Mouse (Mus musculus) heart, embryonic 12.5 days (tissue): ENCODE measurements at regions not wholly inside any gene's neighbourhood (a gene's known extent, or its start where the extent isn't known, plus 50 kb on each side); places are given as distances from the start of the nearest gene placed in this dataset.

ENCODE experiments used
- ATAC-seq: fragments of 200-750 bp; cut with Nextera tagmentation; 2 replicates; pipeline ENCODE4 v1.8.0; 2017; ENCODE audit warnings: moderate TSS enrichment, moderate library complexity; ENCODE audit not compliant: insufficient number of reproducible peaks, low FRiP score
- H3K27ac ChIP-seq: fragments of 300-500 bp; sonication (generic); 2 replicates; pipeline ENCODE4 v1.5.1; 2016; ENCODE audit warnings: mild to moderate bottlenecking, moderate library complexity; ENCODE audit not compliant: poor library complexity, severe bottlenecking
- H3K27me3 ChIP-seq: fragments of 300-500 bp; sonication (generic); replicated peaks from 2 replicates; pipeline ENCODE4 v1.6.1; 2016; ENCODE audit warnings: mild to moderate bottlenecking, moderate library complexity
- H3K36me3 ChIP-seq: fragments of 300-500 bp; sonication (generic); 2 replicates; pipeline ENCODE4 v1.6.1; 2016; ENCODE audit warnings: mild to moderate bottlenecking, moderate library complexity
- H3K4me1 ChIP-seq: fragments of 300-500 bp; sonication (generic); replicated peaks from 2 replicates; pipeline ENCODE4 v1.6.1; 2016; ENCODE audit warnings: mild to moderate bottlenecking
- H3K4me2 ChIP-seq: fragments of 300-500 bp; sonication (generic); 2 replicates; pipeline ENCODE4 v1.6.1; 2016; ENCODE audit warnings: mild to moderate bottlenecking, moderate library complexity
- H3K4me3 ChIP-seq: fragments of 300-500 bp; sonication (generic); 2 replicates; pipeline ENCODE4 v1.5.1; 2016; ENCODE audit warnings: mild to moderate bottlenecking
- H3K9ac ChIP-seq: fragments of 300-500 bp; sonication (generic); 2 replicates; pipeline ENCODE4 v1.6.1; 2016; ENCODE audit warnings: mild to moderate bottlenecking, moderate library complexity
- H3K9me3 ChIP-seq: fragments of 300-500 bp; sonication (generic); replicated peaks from 2 replicates; pipeline ENCODE4 v1.6.1; 2016; ENCODE audit warnings: mild to moderate bottlenecking, moderate library complexity
- WGBS: fragments of 180-500 bp; shearing (Covaris S2); methylation state at CpG from one replicate; pipeline ENCODE4 v1.1.7; 2016; 5-methylcytosine and 5-hydroxymethylcytosine counted together

GRCm38 (mm10) chr16:55540336-55541015 is 242.7 kb upstream of the Zpld1 start:
- H3K9me3 ChIP-seq = no peaks in the 10 kb centered on the region
- no peak for ATAC-seq
- 69% methylated on average over 3 of the region's 3 CpGs for WGBS
- no peaks in the 10 kb centered on the region for H3K36me3 ChIP-seq
- no peak overlapping the region for H3K27ac ChIP-seq
- no peaks in the 10 kb centered on the region for H3K27me3 ChIP-seq
- H3K9ac ChIP-seq = no peak overlapping the region
- no peak overlapping the region for H3K4me2 ChIP-seq
- no peaks in the 10 kb centered on the region for H3K4me1 ChIP-seq
- H3K4me3 ChIP-seq = no peak overlapping the region

- Histone ChIP-seq H3K4me1 (no peaks in the 10 kb centered on the region), H3K27ac (no peak overlapping the region), H3K4me2 (no peak overlapping the region), H3K36me3 (no peaks in the 10 kb centered on the region), H3K9me3 (no peaks in the 10 kb centered on the region), H3K9ac (no peak overlapping the region), H3K27me3 (no peaks in the 10 kb centered on the region), H3K4me3 (no peak overlapping the region)
- no peak for ATAC-seq
- 71% methylated on average over 1 of the region's 1 CpGs for WGBS
These were observed 241.4 kb upstream of the Zpld1 start for GRCm38 (mm10) chr16:55539179-55539578.

GRCm38 (mm10) chr16:55537548-55537947 is 239.8 kb upstream of the Zpld1 start:
- H3K4me1 ChIP-seq = no peaks in the 10 kb centered on the region
- no peak overlapping the region for H3K9ac ChIP-seq
- H3K27ac ChIP-seq = no peak overlapping the region
- H3K9me3 ChIP-seq = no peaks in the 10 kb centered on the region
- H3K36me3 ChIP-seq = no peaks in the 10 kb centered on the region
- H3K4me2 ChIP-seq = no peak overlapping the region
- no peak overlapping the region for H3K4me3 ChIP-seq
- WGBS = 84% methylated on average over 5 of the region's 5 CpGs
- H3K27me3 ChIP-seq = no peaks in the 10 kb centered on the region
- ATAC-seq = no peak

- no peak for ATAC-seq
- H3K4me3 ChIP-seq = no peak overlapping the region
- H3K9ac ChIP-seq = no peak overlapping the region
- H3K27me3 ChIP-seq = no peaks in the 10 kb centered on the region
- no peaks in the 10 kb centered on the region for H3K4me1 ChIP-seq
- H3K36me3 ChIP-seq = no peaks in the 10 kb centered on the region
- no peak overlapping the region for H3K4me2 ChIP-seq
- no peak overlapping the region for H3K27ac ChIP-seq
- 64% methylated on average over 3 of the region's 3 CpGs for WGBS
- no peaks in the 10 kb centered on the region for H3K9me3 ChIP-seq
These were observed 234.9 kb upstream of the Zpld1 start for GRCm38 (mm10) chr16:55532686-55533085.

- no peaks in the 10 kb centered on the region for H3K36me3 ChIP-seq
- no peak overlapping the region for H3K9ac ChIP-seq
- no peak overlapping the region for H3K4me3 ChIP-seq
- H3K4me2 ChIP-seq = no peak overlapping the region
- no peak for ATAC-seq
- H3K27ac ChIP-seq = no peak overlapping the region
- H3K27me3 ChIP-seq = no peaks in the 10 kb centered on the region
- H3K9me3 ChIP-seq = no peaks in the 10 kb centered on the region
- no peaks in the 10 kb centered on the region for H3K4me1 ChIP-seq
These were observed 233.1 kb upstream of the Zpld1 start for GRCm38 (mm10) chr16:55530844-55531243.

GRCm38 (mm10) chr16:55527680-55528079 is 229.9 kb upstream of the Zpld1 start:
- H3K4me1 ChIP-seq = no peaks in the 10 kb centered on the region
- ATAC-seq = no peak
- 84% methylated on average over 5 of the region's 5 CpGs for WGBS

GRCm38 (mm10) chr16:55526230-55526842 is 228.6 kb upstream of the Zpld1 start:
- ATAC-seq = no peak
- 64% methylated on average over 5 of the region's 5 CpGs for WGBS
- no peaks in the 10 kb centered on the region for H3K36me3 ChIP-seq

More at GRCm38 (mm10) chr16:55527680-55528079, 229.9 kb upstream of the Zpld1 start:
- H3K9ac ChIP-seq = no peak overlapping the region
- H3K4me3 ChIP-seq = no peak overlapping the region
- H3K4me2 ChIP-seq = no peak overlapping the region
- H3K9me3 ChIP-seq = no peaks in the 10 kb centered on the region
- H3K27ac ChIP-seq = no peak overlapping the region
- no peaks in the 10 kb centered on the region for H3K27me3 ChIP-seq
- no peaks in the 10 kb centered on the region for H3K36me3 ChIP-seq

GRCm38 (mm10) chr16:55523264-55523663 is 225.5 kb upstream of the Zpld1 start:
- Histone ChIP-seq H3K9me3 (no peaks in the 10 kb centered on the region), H3K4me3 (no peak overlapping the region), H3K27me3 (no peaks in the 10 kb centered on the region), H3K36me3 (no peaks in the 10 kb centered on the region), H3K4me2 (no peak overlapping the region), H3K9ac (no peak overlapping the region), H3K4me1 (no peaks in the 10 kb centered on the region), H3K27ac (no peak overlapping the region)
- 82% methylated on average over 1 of the region's 1 CpGs for WGBS
- no peak for ATAC-seq

More at GRCm38 (mm10) chr16:55526230-55526842, 228.6 kb upstream of the Zpld1 start:
- H3K9me3 ChIP-seq = no peaks in the 10 kb centered on the region
- no peaks in the 10 kb centered on the region for H3K27me3 ChIP-seq
- H3K9ac ChIP-seq = no peak overlapping the region
- no peak overlapping the region for H3K4me3 ChIP-seq
- no peak overlapping the region for H3K27ac ChIP-seq
- no peaks in the 10 kb centered on the region for H3K4me1 ChIP-seq
- H3K4me2 ChIP-seq = no peak overlapping the region

GRCm38 (mm10) chr16:55522283-55522682 is 224.5 kb upstream of the Zpld1 start:
- no peak overlapping the region for H3K9ac ChIP-seq
- no peak for ATAC-seq
- no peaks in the 10 kb centered on the region for H3K9me3 ChIP-seq
- no peak overlapping the region for H3K4me2 ChIP-seq
- H3K4me3 ChIP-seq = no peak overlapping the region
- H3K4me1 ChIP-seq = no peaks in the 10 kb centered on the region
- no peaks in the 10 kb centered on the region for H3K27me3 ChIP-seq
- no peak overlapping the region for H3K27ac ChIP-seq
- no peaks in the 10 kb centered on the region for H3K36me3 ChIP-seq
- 53% methylated on average over 1 of the region's 1 CpGs for WGBS

GRCm38 (mm10) chr16:55521421-55521971 is 223.7 kb upstream of the Zpld1 start:
- H3K9ac ChIP-seq = no peak overlapping the region
- no peak for ATAC-seq
- no peak overlapping the region for H3K27ac ChIP-seq
- H3K4me1 ChIP-seq = no peaks in the 10 kb centered on the region
- H3K4me2 ChIP-seq = no peak overlapping the region
- WGBS = 84% methylated on average over 6 of the region's 6 CpGs
- H3K36me3 ChIP-seq = no peaks in the 10 kb centered on the region
- H3K27me3 ChIP-seq = no peaks in the 10 kb centered on the region
- H3K4me3 ChIP-seq = no peak overlapping the region
- H3K9me3 ChIP-seq = no peaks in the 10 kb centered on the region

- WGBS = 82% methylated on average over 6 of the region's 6 CpGs
- H3K9me3 ChIP-seq = no peaks in the 10 kb centered on the region
- no peak overlapping the region for H3K4me3 ChIP-seq
- no peaks in the 10 kb centered on the region for H3K36me3 ChIP-seq
- no peak overlapping the region for H3K4me2 ChIP-seq
- ATAC-seq = no peak
- no peak overlapping the region for H3K9ac ChIP-seq
- no peaks in the 10 kb centered on the region for H3K27me3 ChIP-seq
- H3K27ac ChIP-seq = no peak overlapping the region
- H3K4me1 ChIP-seq = no peaks in the 10 kb centered on the region
These were observed 222.3 kb upstream of the Zpld1 start for GRCm38 (mm10) chr16:55520077-55520476.
